ENCODE assay signal across 8 mouse cellular contexts in genomic region chr16:13336503-13337230, GRCm38 (mm10).
DNase-seq lines count a peak whose midpoint lies in the region; ATAC-seq and TF ChIP-seq lines count a peak whose summit lies in the region.
"Had no signal": no experiment of that assay in that cellular context is flagged by ENCODE, and none has a peak within 500 bp of the region (broad histone marks: within the 10 kb centered on the region; RNA-seq: fewer than 3 reads in every experiment).

No protein-coding gene starts in this region.

- DNase-seq in midbrain, embryonic 11.5 days (ENCODE audit: low spot score, missing footprints) = no peak
- DNase-seq in heart, adult 8-10 months (ENCODE audit: low spot score) = peak; percentile 40
- no peak for DNase-seq in liver, embryonic 13.5 days
- DNase-seq in stomach, postnatal 0 days (ENCODE audit: low spot score) = peak; percentile 50
- no peak for DNase-seq in cerebellum, postnatal 14 days
- DNase-seq in cerebellum, adult 9-11 months = no peak

- no peak overlapping the region for H3K9ac ChIP-seq in midbrain, embryonic 13.5 days (replicated peaks)
- H3K9ac ChIP-seq in midbrain, embryonic 11.5 days (ENCODE audit: low read length) = no peak overlapping the region
- H3K9ac ChIP-seq in liver, embryonic 13.5 days = no peak overlapping the region
- H3K9ac ChIP-seq in stomach, postnatal 0 days (ENCODE audit: low read length) = no peak overlapping the region

- no peak overlapping the region for H3K4me2 ChIP-seq in midbrain, embryonic 13.5 days (replicated peaks)
- no peak overlapping the region for H3K4me2 ChIP-seq in midbrain, embryonic 11.5 days
- H3K4me2 ChIP-seq in liver, embryonic 13.5 days = no peak overlapping the region
- no peak overlapping the region for H3K4me2 ChIP-seq in stomach, postnatal 0 days (replicated peaks; ENCODE audit: low read depth)

- H3K4me1 ChIP-seq in midbrain, embryonic 13.5 days (replicated peaks) = no peaks in the 10 kb centered on the region
- H3K4me1 ChIP-seq in midbrain, embryonic 11.5 days (ENCODE audit: control insufficient read depth, insufficient read depth, low read length) = no peaks in the 10 kb centered on the region
- H3K4me1 ChIP-seq in liver, embryonic 13.5 days (replicated peaks) = no peaks in the 10 kb centered on the region
- H3K4me1 ChIP-seq in stomach, postnatal 0 days (replicated peaks; ENCODE audit: control insufficient read depth, insufficient read depth) = no peaks in the 10 kb centered on the region; the same call in 1 of the 2 replicates

- no peak for TF ChIP-seq EP300 in stomach, postnatal 0 days (optimal IDR thresholded peaks at IDR 0.05)

- H3K27me3 ChIP-seq in midbrain, embryonic 13.5 days = no peaks in the 10 kb centered on the region
- no peaks in the 10 kb centered on the region for H3K27me3 ChIP-seq in midbrain, embryonic 11.5 days (ENCODE audit: control insufficient read depth, insufficient read depth, low read length)
- no peaks in the 10 kb centered on the region for H3K27me3 ChIP-seq in liver, embryonic 13.5 days
- H3K27me3 ChIP-seq in stomach, postnatal 0 days (ENCODE audit: control insufficient read depth, insufficient read depth, low read length) = no peaks in the 10 kb centered on the region

- WGBS in midbrain, embryonic 13.5 days = 76% methylated on average over 5 of the region's 5 CpGs
- WGBS in midbrain, embryonic 11.5 days = 75% methylated on average over 5 of the region's 5 CpGs
- 50% methylated on average over 5 of the region's 5 CpGs for WGBS in liver, embryonic 13.5 days (ENCODE audit: insufficient replicate concordance)
- WGBS in stomach, postnatal 0 days = 65% methylated on average over 5 of the region's 5 CpGs

- H3K9me3 ChIP-seq in midbrain, embryonic 13.5 days = no peaks in the 10 kb centered on the region
- no peaks in the 10 kb centered on the region for H3K9me3 ChIP-seq in midbrain, embryonic 11.5 days (ENCODE audit: control insufficient read depth, low read length)
- no peaks in the 10 kb centered on the region for H3K9me3 ChIP-seq in liver, embryonic 13.5 days (replicated peaks)
- no peaks in the 10 kb centered on the region for H3K9me3 ChIP-seq in stomach, postnatal 0 days (ENCODE audit: control insufficient read depth, low read length)

- TF ChIP-seq CTCF in stomach, postnatal 0 days (IDR thresholded peaks at IDR 0.05; ENCODE audit: low read depth) = peak; percentile 54

- no peak overlapping the region for H3K4me3 ChIP-seq in midbrain, embryonic 13.5 days (replicated peaks)
- no peak overlapping the region for H3K4me3 ChIP-seq in midbrain, embryonic 11.5 days (ENCODE audit: low read depth, low read length)
- no peak overlapping the region for H3K4me3 ChIP-seq in liver, embryonic 13.5 days (replicated peaks)
- no peak overlapping the region for H3K4me3 ChIP-seq in stomach, postnatal 0 days (ENCODE audit: low read depth, low read length)

- H3K27ac ChIP-seq in midbrain, embryonic 13.5 days = no peak overlapping the region
- H3K27ac ChIP-seq in midbrain, embryonic 11.5 days (ENCODE audit: low read depth, low read length) = no peak overlapping the region
- no peak overlapping the region for H3K27ac ChIP-seq in liver, embryonic 13.5 days
- no peak overlapping the region; the same call in 1 of the 2 replicates for H3K27ac ChIP-seq in stomach, postnatal 0 days (replicated peaks)

- no peaks in the 10 kb centered on the region for H3K36me3 ChIP-seq in midbrain, embryonic 13.5 days
- H3K36me3 ChIP-seq in midbrain, embryonic 11.5 days (ENCODE audit: control insufficient read depth, insufficient read depth, low read length) = no peaks in the 10 kb centered on the region
- no peaks in the 10 kb centered on the region for H3K36me3 ChIP-seq in liver, embryonic 13.5 days
- no peaks in the 10 kb centered on the region for H3K36me3 ChIP-seq in stomach, postnatal 0 days (ENCODE audit: control insufficient read depth, insufficient read depth, low read length)

- ATAC-seq in midbrain, embryonic 13.5 days = peak; percentile 58; the same call in 1 of the 2 replicates
- no peak for ATAC-seq in midbrain, embryonic 11.5 days (ENCODE audit: low FRiP score)
- ATAC-seq in liver, embryonic 13.5 days (ENCODE audit: low read depth) = 0 out of 2 replicates have a peak, but pooled peaks have one; percentile 50
- peak; percentile 89 for ATAC-seq in stomach, postnatal 0 days (ENCODE audit: low FRiP score, low TSS enrichment)
- ATAC-seq: hindbrain, embryonic 16.5 days had no signal

Comparison
In these comparisons a context has a peak if more than half of its experiments do, and no peak if none do; other contexts are left out.
1. DNase-seq: peak in heart, adult 8-10 months (single experiment) and stomach, postnatal 0 days (single experiment); none in midbrain, embryonic 11.5 days (single experiment), liver, embryonic 13.5 days (single experiment), cerebellum, postnatal 14 days (0 of 2) and cerebellum, adult 9-11 months (single experiment).